Mouse (Mus musculus): ENCODE measurements around the gene Palld.

Gene Palld

GRCm38 (mm10) chr8:61902521-61902920, at the start of gene Palld:
Gene Palld (minus strand): TSS chr8:61902690.
- no peak for DNase-seq

GRCm38 (mm10) chr8:61937576-61937975, 35.1 kb upstream of the Palld start:
- no peak for DNase-seq

GRCm38 (mm10) chr8:61933243-61933642, 30.8 kb upstream of the Palld start:
- DNase-seq, result no peak

- peak; percentile 58 for DNase-seq
Measured at GRCm38 (mm10) chr8:61927777-61928494, 25.4 kb upstream of the Palld start, which contains the start of gene Ddx60. Gene Ddx60 (plus strand): TSS chr8:61928087.

- DNase-seq, result no peak
Measured at GRCm38 (mm10) chr8:61924518-61924917, 22.0 kb upstream of the Palld start.

GRCm38 (mm10) chr8:61921454-61922054, 19.1 kb upstream of the Palld start:
- no peak for DNase-seq

GRCm38 (mm10) chr8:61920389-61920788, 17.9 kb upstream of the Palld start:
- DNase-seq, result no peak

- no peak for DNase-seq
Measured at GRCm38 (mm10) chr8:61919145-61919788, 16.8 kb upstream of the Palld start.

- no peak for DNase-seq
Measured at GRCm38 (mm10) chr8:61917287-61917686, 14.8 kb upstream of the Palld start.

GRCm38 (mm10) chr8:61913957-61914356, 11.5 kb upstream of the Palld start:
- no peak for DNase-seq

- DNase-seq, result no peak
Measured at GRCm38 (mm10) chr8:61912817-61913216, 10.3 kb upstream of the Palld start.

- no peak for DNase-seq
Measured at GRCm38 (mm10) chr8:61909313-61909712, 6.8 kb upstream of the Palld start.

GRCm38 (mm10) chr8:61908303-61909215, 6.1 kb upstream of the Palld start:
- DNase-seq, result no peak

GRCm38 (mm10) chr8:61901028-61901717, 1.3 kb downstream of the Palld start:
- no peak for DNase-seq

- DNase-seq, result no peak
Measured at GRCm38 (mm10) chr8:61897402-61897801, 5.1 kb downstream of the Palld start.

GRCm38 (mm10) chr8:61896742-61897141, 5.7 kb downstream of the Palld start:
- DNase-seq, result no peak

- peak; percentile 26 for DNase-seq
Measured at GRCm38 (mm10) chr8:61894062-61894461, 8.4 kb downstream of the Palld start.

GRCm38 (mm10) chr8:61877607-61878006, 24.9 kb downstream of the Palld start:
- no peak for DNase-seq

GRCm38 (mm10) chr8:61875290-61875689, 27.2 kb downstream of the Palld start:
- DNase-seq, result peak; percentile 28

GRCm38 (mm10) chr8:61873994-61874393, 28.5 kb downstream of the Palld start:
- peak; percentile 21 for DNase-seq

- DNase-seq, result no peak
Measured at GRCm38 (mm10) chr8:61868481-61868880, 34.0 kb downstream of the Palld start.

- DNase-seq, result no peak
Measured at GRCm38 (mm10) chr8:61866920-61867319, 35.6 kb downstream of the Palld start.

All from thymus, postnatal 4 days (tissue).